Mouse (Mus musculus): ENCODE results near the gene Doc2g.
"Not testable (repeated sequence)": the region's sequence is repeated elsewhere in the genome, so short reads cannot be mapped to it uniquely, and the experiment has no call there.

The Doc2g gene

DNA sequence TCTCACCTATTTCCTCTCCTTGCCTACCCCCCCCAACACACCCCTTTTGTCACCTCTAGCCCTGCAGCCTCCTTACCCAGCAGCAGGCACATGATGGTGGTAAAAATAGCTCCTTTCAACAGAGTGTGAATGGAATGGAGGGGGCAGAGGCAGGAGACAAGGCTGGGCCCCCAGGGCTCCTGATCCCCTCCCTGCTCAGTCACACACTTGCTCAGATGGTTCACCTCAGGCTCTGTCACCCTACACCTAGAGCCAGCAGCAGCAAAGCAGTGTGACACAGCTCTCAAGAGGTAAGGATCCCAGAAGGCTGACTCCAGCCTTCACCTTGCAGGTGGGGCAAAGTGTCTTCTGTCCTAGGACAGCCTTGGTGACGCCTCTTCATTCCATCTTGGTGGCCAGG, at the start of gene Doc2g:
TSS of gene Doc2g (plus strand) at position 202 of the 400 bp plus-strand sequence.
- DNase-seq (ENCODE audit: low spot score): no peak

DNA sequence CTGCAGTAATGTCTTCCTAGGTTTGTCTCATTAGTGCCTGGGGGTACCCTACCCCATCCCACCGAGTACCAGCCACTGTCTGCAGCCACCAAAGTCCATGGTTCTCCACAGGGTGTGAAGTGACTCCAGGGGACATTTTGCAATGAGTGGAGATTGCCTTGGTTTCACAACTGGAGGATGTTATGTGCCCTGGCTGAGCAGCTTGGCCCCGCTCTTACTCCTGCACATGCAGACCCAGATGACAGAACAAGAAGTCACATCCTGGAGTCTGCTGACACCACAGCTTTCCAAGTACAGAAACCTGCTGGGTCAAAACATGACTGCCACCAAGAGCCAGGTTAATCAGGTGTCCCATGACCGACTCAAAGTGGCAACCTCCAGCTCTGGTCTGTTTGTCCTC, 48.1 kb upstream of the Doc2g start:
- DNase-seq (ENCODE audit: low spot score): no peak

DNA sequence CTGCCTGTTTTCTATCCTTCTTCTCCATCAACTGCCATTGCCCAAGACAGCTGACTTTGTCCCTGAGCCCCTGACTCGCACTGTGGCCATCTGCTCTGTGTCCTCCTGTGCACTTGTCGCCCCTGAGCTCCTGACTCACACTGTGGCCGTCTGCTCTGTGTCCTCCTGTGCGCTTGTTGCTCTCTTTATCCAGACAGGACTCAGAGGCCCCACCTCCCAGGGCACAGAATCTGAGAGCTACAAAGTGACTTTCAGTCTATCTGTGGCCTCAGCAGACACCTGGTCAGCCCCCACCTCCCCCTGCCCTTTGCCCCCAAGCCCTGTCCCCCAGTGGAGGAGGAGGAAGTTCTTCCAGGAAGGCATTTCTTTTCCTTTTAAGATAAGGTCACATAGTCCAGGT, 47.3 kb upstream of the Doc2g start:
- DNase-seq (ENCODE audit: low spot score): no peak

DNA sequence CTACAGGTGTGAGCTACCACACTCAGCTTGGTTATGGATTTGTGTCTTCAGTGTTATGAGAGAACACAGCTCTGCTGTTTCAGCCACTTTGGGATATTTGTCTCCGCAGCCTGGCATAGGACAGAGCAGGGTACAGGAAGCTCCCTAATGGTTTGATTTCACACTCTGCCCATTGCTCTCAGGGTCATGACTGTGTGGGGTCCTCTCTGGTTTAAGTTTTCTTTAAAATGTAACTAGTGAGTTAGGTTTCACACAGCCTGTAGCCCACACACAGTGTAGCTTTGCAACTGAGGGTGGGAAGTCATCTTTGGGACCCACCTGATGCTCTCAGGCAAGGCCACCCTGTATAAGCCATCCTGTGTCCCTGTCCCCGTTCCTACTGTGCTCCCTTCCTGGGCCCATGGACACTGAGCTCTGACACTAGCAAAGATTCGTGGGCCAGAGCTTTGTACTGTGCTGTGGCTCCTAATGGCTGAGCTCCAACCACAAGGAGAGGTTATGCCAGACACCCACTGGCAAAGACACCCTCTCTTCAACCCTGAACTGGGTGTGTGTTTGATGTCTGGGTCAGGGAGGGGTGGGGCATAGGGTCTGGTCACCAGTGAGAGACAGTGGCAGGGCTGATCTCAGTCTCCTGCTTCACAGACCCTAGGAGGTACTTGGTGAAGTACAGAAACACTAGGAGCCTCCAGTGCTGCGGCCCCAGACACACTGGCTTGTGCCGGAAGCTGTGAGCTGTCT, 45.6 kb upstream of the Doc2g start:
- not testable (repeated sequence) for DNase-seq (ENCODE audit: low spot score)

DNA sequence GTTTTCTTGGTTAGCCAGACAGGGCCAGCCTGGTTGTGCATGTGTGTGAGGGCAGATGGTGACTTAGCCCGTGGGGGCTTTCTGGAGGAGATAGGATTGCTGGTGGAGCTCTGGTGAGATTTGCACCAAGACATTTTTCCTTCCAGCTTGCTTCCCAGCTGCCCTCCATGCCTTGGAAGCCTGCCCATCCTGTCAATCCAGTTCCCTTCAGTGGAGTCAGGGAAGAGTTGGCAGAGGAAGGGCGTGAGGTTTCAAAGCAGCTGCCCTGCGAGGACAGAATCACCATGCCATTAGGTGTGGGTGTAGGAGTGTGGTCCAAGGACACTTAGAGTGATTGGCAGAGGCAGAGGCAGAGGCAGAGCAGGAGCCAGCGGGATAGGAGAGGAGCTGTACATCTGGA, 44.6 kb upstream of the Doc2g start, which contains the start of gene Aldh3b3:
TSS of gene Aldh3b3 (plus strand) at position 176 of the 400 bp plus-strand sequence.
- DNase-seq (ENCODE audit: low spot score): no peak

DNA sequence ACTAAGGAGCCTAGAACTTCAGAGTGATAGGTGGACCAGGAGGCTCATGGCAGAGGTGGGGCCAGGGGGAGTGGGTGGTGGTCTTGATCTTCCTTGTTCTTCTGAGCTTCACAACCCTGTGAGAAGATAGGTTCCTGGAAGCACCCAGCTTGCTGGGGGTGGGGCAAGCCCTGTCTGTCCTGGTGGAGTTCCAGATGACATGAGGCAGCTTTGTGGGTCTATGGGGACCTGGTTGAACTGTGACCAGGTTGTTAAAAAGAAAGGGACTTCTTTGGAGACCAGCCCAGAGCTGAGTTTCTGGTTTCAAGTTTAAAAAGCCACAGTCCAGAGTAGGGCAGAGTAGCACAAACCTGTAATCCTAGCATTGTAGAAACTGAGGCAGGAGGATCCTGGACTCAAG, 44.1 kb upstream of the Doc2g start:
- no peak for DNase-seq (ENCODE audit: low spot score)

DNA sequence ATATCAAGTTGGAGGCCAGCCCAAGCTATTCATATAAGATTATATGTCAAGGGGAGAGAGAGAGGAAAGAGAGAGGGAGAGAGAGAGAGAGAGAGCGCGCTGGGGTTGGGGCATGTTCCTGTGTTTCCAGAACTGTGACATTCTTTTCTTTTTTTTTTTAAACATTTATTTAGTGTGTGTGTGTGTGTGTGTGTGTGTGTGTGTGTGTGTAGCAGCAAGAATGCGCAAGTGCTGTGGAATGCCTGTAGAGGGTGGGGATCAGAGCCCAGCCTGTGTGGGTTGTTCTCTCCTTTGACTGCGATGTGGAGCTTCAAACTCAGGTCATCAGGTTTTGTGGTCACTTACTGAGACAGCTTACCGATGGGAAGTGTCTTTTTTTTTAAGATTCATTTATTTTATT, 42.9 kb upstream of the Doc2g start:
- no peak for DNase-seq (ENCODE audit: low spot score)

DNA sequence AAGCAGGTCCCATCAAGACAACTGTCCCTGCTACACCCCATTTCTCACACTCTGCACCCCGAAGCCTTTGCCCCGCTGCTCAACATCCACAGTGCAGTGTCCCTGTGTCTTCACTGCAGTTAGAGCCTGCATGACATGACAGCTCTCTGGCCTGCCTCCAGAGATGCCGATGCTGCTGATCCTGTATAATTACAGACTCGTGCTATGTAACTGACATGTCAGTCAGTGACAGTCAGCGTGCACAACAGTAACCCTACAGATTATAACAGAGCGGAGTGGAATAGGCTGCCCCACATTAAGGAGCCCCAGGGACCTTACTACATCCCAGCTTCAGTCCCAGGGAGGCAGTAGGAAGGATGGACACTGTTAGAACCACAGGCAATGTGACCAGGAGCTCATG, 41.3 kb upstream of the Doc2g start:
- not testable (repeated sequence) for DNase-seq (ENCODE audit: low spot score)

DNA sequence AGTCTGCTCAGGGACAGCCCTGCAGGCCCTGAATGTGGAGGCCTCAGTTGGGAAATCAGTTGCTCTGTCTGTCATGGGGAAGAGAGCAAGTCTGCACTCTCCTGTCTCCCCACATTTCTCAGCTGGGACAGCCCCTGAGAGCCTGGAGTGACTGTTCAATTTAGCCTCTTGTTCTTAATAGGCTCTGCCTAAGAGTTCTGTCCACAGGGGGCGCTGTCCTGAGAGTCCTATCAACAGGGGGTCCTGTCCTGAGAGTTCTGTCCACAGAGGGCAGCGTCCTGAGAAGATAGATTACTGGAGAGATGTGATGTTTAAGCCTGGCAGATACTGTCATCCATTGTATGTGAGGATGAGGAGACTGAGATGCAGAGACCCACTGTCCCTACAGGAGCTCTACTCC, 40.6 kb upstream of the Doc2g start:
- DNase-seq (ENCODE audit: low spot score): no peak

DNA sequence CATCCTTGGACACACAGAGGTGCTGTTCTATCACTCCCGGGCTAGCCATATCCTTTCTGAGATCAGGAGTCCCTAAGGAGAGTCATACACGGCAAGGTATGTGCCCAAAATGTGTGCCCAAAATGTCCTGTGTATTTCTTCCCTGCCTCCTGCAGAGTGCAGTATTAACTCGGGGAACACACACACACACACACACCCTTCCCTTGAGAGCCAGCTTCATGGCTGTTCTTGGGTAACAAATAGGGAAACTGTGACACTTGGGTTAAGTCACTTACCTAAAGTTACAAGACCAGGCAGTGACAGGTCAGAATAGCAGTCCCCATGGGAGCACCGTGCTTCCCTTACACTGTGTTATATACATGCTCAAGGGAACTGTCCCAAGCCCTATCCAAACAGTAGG, 39.1 kb upstream of the Doc2g start:
- no peak for DNase-seq (ENCODE audit: low spot score)

DNA sequence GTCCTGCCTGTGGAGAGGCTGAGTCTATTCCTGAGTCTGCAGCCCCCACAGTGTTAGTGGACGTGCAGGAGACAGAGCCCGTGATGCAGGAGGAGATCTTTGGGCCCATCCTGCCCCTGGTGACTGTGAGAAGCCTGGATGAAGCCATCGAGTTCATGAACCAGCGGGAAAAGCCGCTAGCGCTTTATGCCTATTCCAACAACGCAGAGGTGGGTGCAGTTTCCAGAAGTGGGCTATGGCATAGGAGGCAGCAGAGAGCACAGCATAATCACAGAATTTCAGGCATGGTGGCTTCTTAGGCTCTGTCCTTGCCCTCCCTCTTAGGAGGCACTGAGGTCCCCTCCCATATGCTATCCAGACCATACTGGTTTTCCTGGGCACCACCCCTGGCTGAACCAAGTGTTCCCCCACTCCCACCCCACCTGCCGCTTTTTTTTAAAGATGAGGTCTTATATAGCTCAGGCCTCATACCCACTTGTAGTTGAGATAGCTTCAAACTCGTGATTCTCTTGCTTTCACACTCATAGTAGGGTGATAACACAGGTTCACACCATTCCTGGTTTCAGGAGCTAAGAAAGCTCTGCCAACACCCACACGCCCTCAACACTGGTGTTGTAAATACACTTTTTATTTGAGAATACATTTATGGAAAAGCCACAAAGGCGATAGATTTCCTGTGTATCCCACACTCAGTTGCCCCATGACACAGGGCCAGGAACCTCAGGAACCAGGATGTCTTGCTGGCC, 36.6 kb upstream of the Doc2g start:
- no peak for DNase-seq (ENCODE audit: low spot score)

DNA sequence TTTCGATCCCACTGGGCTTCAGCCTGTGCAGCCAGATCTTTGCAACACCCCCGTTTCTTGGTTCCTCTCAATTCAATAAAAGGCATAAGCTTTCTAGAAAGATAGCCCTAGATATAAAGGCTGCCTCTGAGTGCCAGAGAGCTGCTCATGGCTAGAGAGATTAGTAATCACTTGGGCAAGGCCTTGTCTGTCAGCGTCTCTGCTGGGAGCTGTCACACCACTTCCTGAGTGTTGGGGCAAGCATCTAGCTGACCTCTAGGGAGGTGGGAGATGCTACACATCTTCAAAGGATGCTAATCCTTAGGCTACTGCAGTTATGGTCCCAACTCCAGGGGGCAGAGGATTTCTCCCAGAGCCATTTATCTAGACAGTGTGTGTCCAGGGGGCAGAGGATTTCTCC, 35.9 kb upstream of the Doc2g start:
- DNase-seq (ENCODE audit: low spot score): no peak

DNA sequence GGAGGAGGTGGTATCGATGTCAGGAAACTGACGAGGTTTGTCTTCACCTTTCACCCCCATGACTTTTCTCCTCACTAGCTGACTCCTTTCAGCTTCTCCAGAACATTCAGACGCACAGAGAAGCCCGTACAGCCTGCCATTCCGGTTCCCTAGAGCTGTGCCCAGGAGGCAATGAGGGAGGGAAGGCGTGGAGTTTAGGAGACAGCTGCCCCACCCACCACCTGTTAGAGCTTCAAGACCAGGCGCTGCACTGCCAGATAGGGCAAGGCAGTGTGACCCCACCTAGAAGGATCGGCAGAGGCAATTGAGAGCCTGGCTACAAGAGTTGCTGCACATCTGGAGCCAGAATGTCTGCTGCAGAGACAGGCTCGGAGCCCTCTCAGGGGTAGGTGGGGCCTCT, 30.9 kb upstream of the Doc2g start, which contains the start of gene Aldh3b2:
TSS of gene Aldh3b2 (plus strand) at position 100 of the 400 bp plus-strand sequence.
- DNase-seq (ENCODE audit: low spot score): peak; percentile 53

DNA sequence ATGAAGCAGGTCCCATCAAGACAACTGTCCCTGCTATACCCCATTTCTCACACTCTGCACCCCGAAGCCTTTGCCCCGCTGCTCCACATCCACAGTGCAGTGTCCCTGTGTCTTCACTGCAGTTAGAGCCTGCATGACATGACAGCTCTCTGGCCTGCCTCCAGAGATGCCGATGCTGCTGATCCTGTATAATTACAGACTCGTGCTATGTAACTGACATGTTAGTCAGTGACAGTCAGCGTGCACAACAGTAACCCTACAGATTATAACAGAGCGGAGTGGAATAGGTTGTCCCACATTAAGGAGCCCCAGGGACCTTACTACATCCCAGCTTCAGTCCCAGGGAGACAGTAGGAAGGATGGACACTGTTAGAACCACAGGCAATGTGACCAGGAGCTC, 28.5 kb upstream of the Doc2g start:
- not testable (repeated sequence) for DNase-seq (ENCODE audit: low spot score)

DNA sequence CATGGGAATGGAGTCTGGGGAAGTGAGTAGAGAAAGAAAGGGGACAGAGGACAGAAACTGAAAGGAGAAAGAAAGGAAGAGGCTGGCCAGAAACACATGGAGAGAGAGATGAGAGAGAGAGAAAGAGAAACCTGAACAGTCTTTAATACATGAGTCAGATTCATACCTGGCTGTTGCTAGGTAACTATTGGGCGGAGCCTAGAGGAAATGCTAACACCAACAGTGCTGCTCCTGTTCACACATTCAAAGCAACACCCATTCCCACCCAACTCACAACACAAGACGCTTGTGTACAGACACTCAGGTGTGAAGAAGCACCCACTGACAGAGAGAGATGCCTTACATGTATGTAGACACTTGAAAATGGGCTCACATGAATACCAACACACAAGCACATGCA, 27.2 kb upstream of the Doc2g start:
- no peak for DNase-seq (ENCODE audit: low spot score)

DNA sequence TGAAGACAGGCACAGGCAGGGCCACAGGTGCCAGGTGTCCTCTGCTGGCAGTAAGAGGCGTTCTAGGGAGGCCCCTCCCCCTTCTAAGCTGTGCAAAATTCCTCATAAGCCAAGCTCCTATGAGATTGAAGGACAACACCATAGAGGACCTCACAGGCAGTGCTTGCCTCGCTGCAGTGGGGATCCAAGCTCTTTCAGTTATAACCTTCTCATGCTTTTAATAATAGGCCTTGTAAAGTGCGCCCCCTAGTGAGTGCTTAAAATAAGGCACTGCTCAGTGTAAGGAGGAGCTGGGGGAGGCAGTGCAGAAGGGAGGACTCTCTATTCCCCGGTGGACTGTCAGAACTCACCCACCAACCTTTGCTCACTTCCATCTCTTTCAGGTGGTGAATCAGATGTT, 22.8 kb upstream of the Doc2g start:
- DNase-seq (ENCODE audit: low spot score): peak; percentile 91

DNA sequence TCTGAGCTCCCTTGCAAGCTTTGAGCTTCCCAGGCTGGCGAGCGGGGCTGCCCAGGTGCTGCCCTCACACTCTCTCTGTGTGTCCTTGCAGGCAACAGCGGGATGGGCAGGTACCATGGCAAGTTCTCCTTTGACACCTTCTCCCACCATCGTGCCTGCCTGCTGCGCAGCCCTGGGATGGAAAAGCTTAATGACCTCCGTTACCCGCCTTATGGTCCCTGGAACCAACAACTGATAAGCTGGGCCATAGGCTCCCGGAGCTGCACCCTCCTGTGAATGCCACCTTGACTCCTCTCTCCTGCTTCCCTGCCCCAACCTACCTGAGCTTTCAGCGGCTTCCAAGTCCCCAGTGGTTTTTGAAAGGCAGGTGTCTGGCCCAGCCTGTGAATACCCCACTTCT, 22.2 kb upstream of the Doc2g start:
- no peak for DNase-seq (ENCODE audit: low spot score)

DNA sequence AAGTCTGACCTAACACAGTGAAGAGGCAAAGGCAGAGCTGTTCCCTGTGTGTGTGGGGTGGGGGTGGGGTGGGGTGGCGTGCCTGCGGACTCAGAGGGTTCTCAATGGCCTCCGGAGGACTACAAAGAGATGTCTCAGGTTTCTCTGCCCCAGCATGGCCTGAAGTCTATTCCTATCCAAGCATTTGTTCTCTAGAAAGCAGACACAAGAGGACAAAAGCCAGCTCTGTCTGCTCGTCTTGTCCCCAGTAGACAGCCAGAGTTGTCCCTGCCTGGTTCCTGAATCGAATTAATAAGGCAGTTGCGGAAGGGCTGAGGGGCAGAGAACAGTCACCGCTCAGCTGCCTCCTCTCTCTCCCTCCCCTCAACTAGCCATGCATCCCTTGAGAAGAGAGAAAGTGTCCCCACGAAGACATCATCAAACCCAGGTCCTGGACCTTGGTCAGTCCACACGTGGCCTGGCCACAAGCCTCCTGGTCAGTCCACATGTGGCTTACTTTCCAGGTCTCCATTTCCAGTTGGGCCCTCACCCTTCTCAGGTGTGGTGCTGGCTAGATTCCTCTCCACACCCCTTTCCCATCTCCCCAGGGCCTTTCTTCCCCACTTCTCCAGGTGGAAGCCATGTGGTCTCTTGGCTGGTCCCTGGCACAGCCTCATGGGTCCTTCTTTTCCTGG, 19.4 kb upstream of the Doc2g start:
- peak; percentile 34 for DNase-seq (ENCODE audit: low spot score)

DNA sequence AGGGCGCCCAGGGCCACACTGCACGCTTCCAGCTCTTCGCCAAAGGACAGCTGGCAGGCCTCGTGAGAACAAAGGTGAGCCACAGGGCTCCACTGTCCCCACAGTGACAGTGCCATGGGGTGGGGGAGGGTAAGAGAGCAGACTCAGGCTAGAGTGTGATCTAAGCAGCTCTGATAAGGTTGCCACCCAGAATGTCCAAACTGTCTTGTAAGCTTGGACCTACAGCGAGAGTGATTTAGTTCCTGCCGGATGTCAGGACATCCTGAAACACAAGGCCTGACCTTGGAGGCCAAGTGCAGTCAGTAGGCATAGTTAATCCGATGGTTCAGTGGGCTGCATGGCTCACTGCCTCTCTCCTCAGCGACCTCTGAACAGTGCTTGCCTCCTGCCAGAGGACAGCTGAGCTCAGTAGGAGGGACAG, 17.8 kb upstream of the Doc2g start:
- DNase-seq (ENCODE audit: low spot score): peak; percentile 66

DNA sequence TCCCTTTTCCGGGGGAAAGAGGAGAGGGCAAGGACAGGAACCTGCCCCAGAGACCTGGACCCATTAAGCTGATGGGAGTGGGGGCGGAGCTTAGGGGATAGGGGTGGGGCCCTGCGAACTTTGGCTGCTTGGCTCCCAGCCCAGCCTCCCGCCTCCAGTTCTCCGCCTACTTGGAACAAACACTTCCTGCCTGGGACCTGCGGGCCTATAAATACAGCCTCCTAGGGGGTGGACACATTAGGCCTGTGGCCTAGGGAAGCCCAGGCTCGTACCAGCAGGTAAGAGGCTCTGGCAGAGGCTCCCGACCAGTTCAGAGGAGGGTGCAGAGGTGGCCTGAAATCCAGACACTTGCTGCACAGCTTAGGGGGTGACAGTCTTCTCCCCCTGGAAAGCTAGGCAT, 16.8 kb upstream of the Doc2g start, which contains the start of gene Acy3:
TSS of gene Acy3 (plus strand) at position 237 of the 400 bp plus-strand sequence.
- peak; percentile 55 for DNase-seq (ENCODE audit: low spot score)

DNA sequence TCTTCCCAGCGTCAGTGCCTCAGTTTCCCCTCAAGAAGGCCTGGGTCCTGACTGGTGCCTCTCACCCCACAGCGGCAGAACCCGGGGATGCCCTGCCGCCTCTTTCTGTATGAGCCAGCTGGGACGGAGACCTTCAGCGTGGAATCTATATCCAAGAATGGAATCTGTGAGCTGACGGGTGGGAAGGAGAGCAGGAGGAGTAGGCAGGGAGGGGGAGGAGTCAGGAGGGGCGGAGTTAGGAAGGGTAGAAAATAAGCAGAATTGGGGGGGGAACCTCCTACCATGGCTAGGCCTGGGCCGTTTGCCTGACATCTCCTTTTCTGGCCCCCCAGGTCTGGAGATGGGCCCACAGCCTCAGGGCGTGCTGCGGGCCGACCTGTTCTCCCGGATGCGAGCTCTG, 15.0 kb upstream of the Doc2g start:
- no peak for DNase-seq (ENCODE audit: low spot score)

DNA sequence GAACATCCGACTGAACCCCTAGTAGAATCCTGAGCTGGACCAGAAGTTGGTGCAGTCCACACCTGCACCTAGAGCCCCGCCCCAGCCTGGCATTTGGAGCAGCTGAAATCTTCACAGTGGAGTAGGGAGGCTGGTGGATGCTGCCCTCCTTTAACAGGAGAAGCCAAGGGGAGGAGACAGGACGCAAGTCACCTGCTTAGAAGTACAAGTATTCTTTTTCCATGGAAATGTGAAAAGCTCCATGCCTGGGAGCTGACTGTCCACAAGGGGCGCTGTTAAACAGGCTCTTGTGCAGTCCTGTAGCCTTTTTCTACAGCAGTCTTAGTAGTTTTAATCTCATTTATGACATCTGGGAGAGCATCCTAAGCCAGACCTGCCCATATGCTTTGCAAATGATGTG, 14.4 kb upstream of the Doc2g start:
- no peak for DNase-seq (ENCODE audit: low spot score)

DNA sequence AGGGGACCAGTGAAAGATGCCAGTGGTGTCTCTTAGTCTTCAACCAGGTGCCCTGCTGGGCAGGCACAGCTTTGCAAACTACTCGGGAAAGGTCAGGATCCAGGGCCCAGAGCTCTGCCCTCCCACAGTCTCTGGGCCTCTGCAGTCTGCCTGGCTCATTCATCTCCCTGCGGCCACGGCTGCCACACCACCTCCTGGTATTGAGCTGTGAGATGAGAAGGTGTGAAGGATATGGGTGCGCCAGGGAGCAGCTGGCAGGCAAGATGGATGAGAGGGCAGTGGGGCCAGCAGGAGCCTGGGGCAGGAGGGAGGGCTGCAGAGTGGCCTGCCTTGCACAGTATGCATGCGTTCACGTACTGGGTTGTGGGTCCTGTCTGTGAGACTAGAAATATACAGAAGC, 12.3 kb upstream of the Doc2g start:
- peak; percentile 35 for DNase-seq (ENCODE audit: low spot score)

Measured in embryo, embryonic 10 days (tissue).